Mouse (Mus musculus) heart, adult 2 months (tissue): ENCODE data around the gene Tmem8.

Experiments used
- CTCF ChIP-seq: fragments of 200-600 bp; IDR thresholded peaks from 2 replicates; pipeline ENCODE4 v1.8.1; 2022; ENCODE audit warnings: antibody characterized with exemption, mild to moderate bottlenecking, moderate library complexity
- EP300 ChIP-seq: fragments of 200-500 bp; IDR thresholded peaks from 2 replicates; pipeline ENCODE4 v1.6.1; 2011; ENCODE audit warnings: low read depth, low read length, control low read depth; ENCODE audit not compliant: insufficient read depth
- POLR2A ChIP-seq: fragments of 200-500 bp; IDR thresholded peaks from 2 replicates; pipeline ENCODE4 v1.6.1; 2011; ENCODE audit warnings: mild to moderate bottlenecking, low read depth, low read length, control low read depth; ENCODE audit not compliant: insufficient read depth

DNA sequence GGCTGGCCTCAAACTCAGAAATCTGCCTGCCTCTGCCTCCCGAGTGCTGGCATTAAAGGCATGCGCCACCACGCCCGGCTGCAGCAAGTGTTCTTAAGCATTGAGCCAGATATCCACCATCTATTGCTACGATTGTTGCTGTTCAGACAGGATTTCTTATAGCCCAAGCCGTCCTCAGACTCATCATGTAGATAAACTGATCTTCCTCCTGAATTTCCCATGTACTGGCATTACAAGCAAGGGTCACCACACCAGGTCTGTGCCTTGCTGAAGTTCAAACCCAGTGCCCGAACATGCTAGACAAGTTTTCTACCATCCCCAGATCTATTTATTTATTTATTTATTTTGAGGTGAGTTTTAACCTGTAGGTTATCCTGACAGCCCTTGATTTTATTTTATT lies 14.6 kb upstream of the Tmem8 start:
- TF ChIP-seq CTCF, result no peak
- TF ChIP-seq POLR2A, result no peak
- TF ChIP-seq EP300, result no peak
